Mouse (Mus musculus) gastrocnemius, postnatal 36 days (tissue): ENCODE results near the gene Inca1. TPM values are rescaled to one million over a fixed set of nuclear protein-coding genes. Genes with fewer than 3 reads are reported as not detected.

Experiments
- DNase-seq, 2 experiments: peaks; one replicate each; pipeline ENCODE4 v3.0.0; 2022
- intact Hi-C: fragments of 180-260 bp; cut with DNase I; formaldehyde crosslinking; loops from one replicate; pipeline ENCODE4 v1.15.1; 2025
- total RNA-seq, 2 experiments: library from RNA; stranded (reverse); gene quantifications; 2 replicates each; pipeline ENCODE4 v1.2.3; 2021

The Inca1 gene
- total RNA-seq, 2 experiments from 2014 or later = 3.7 to 4.5 TPM

DNA sequence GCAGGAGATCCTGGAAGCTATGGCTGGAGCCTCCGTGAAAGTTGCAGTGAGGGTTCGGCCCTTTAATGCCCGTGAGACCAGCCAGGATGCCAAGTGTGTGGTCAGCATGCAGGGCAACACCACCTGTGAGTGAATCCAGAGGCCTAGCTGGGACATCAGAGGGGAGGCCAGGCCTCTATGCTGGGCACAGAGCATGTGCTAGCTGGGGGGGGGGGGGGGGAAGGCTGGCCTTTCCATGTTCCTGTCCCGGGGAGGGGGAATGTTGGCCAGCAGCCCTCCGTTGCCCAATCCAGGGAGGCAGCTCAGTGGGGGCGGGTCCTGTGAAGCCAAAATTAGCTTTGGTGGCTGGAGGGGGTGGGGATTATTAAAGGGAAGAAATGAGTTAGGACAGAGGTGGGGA, 2.8 kb upstream of the Inca1 start:
- intact Hi-C loops = no loop called here

GRCm38 (mm10) chr11:70701984-70702733, 2.2 kb upstream of the Inca1 start:
- intact Hi-C loops = no loop called here
- peak; percentile 39 for DNase-seq

More for the DNA sequence above, 2.8 kb upstream of the Inca1 start:
- peak; percentile 55 to 84 for DNase-seq

- DNase-seq = no peak
- intact Hi-C loops = no loop called here
Measured at GRCm38 (mm10) chr11:70701221-70701955, 1.4 kb upstream of the Inca1 start.

DNA sequence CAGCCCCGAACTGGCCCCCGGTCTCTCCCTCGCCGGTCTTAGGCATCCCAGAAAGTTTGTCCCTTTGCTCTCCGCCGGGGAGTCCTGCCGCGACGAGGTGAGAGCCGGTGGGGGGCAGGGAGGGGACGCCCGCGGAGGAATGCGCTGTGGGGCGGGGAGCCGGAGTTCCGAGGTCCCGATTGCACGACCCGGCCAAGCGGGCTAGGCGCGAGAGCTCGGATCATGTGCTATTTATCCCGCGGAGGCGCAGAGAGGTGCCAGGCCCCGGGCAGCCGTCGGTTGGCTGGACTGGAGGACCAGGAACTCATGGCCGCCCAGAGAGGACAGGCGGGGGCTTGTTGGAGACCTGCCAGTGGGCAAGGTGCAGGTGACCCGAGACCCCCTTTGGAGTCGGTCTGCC, 658 bp upstream of the Inca1 start:
- peak; percentile 78 to 81 for DNase-seq
- intact Hi-C loops = no loop called here

GRCm38 (mm10) chr11:70699051-70699450, 904 bp downstream of the Inca1 start:
- DNase-seq = no peak
- intact Hi-C loops = no loop called here

DNA sequence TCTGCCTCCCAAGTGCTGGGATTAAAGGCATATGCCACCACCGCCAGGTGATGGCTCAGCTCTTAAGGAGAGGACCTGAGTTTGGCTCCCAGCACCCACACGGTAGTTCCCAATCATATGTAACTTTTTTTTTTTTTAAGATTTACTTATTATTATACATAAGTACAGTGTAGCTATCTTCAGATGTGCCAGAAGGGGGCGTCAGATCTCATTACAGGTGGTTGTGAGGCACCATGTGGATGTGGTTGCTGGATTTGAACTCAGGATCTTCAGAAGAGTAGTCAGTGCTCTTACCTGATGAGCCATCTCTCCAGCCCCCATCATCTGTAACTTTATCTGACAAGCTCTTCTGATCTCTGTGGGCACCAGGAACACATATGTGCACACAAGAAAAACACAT, 2.6 kb downstream of the Inca1 start:
- intact Hi-C loops = no loop called here
- DNase-seq = no peak

- intact Hi-C loops = no loop called here
Measured at GRCm38 (mm10) chr11:70693504-70693903, 6.5 kb downstream of the Inca1 start.

DNA sequence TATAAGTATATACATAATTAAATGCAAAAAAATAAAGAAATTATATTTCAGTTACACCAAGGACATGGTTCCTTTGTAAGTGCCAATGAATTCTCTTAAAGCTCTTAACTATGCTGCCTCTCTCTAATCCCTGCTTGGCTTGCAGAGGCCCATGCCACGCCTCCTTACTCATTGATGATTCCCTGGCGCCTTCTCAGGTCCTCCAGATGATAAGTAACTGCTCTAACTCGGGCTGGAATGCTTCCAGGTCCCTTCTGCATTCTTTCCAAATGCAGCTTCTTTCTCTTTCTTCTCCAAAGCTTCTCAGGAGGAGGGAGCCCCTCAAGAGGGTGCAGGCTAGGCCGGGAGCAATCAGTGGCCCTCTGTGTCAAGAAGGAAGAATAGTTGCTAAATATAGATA, 10.4 kb downstream of the Inca1 start:
- intact Hi-C loops = no loop called here
- no peak for DNase-seq

More at GRCm38 (mm10) chr11:70693504-70693903, 6.5 kb downstream of the Inca1 start:
- no peak for DNase-seq

DNA sequence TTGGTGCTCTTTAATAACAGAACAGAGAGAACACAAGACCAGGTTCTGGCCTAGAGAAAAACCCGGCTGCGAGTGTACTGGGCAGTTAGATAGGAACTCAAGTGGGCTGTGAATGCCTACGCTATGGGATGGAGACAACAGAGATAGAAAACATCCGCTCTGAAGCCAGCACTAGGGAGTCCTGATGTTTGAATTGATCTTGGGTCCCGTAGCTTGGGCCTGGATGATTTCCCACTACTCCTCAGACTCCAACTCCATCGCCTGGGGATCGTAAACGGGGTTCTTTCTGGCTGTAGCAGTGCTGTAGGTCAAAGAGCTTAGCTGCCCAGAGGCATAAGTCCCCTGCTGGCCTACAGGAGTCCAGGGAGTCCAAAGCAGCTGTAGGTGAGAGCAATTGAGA, 11.6 kb downstream of the Inca1 start:
- intact Hi-C loops = no loop called here
- no peak for DNase-seq

DNA sequence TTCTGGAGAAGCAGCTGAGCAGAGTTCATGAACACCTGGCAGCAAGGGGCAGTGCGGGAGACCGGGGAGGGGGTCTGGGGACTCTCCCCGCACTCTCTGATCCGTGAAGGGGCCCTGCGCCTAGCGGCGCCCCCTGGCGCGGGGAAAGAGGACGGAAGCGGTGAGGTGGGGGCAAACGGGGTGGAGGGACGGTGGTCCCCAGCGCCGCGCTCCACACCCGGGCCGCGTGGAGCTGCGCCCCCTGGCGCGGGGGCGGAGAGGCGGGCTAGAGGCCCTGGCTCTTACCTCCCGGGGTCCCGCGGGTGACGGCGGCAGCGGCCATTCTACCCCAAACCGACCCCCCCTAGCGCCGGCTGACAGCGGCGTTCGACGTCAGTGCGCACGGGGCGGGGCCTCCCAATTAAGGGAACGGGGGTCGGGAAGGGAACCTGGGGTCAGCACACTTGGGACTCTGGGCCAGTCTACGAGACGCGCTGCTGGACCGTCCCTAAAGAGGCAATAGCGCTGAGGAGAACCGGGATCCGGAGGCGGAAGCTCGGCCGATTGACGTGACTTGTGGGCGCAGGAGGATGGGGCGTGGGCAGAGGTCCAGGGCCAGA, 12.3 kb downstream of the Inca1 start, which contains the start of gene Camta2:
Gene Camta2 (minus strand): TSS at position 505 of the 599 bp plus-strand sequence.
- intact Hi-C loops = loop anchor here (2.0 kb wide), 1 partner anchor 17 kb away; no protein-coding TSS in a partner anchor
- peak; percentile 86 to 90 for DNase-seq

- intact Hi-C loops = loop anchor here (2.0 kb wide), 1 partner anchor 16 kb away; no protein-coding TSS in a partner anchor
- DNase-seq = no peak
Measured at GRCm38 (mm10) chr11:70686901-70687566, 12.9 kb downstream of the Inca1 start.

DNA sequence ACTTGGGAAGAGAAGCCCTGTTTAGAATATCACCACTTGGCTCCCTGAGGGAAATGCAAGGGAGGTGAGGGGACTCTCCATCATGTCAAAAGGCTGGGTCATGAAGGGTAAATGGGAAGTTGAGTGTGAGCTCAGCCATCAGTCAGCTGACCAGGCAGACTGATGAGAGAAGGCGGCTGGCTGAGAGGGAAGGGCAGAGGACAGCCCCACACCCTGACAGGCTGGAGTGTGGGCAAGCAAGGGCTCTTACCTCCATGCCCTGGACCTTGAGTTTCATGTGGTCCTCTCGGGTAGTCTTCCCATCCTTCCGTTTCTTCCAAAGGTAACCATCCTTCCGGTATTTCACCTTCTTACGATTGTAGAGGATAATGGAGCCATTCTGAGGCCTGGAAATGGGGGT, 16.3 kb downstream of the Inca1 start:
- intact Hi-C loops = loop anchor here (2.0 kb wide), 1 partner anchor 71 kb away; no protein-coding TSS in a partner anchor
- DNase-seq = no peak

DNA sequence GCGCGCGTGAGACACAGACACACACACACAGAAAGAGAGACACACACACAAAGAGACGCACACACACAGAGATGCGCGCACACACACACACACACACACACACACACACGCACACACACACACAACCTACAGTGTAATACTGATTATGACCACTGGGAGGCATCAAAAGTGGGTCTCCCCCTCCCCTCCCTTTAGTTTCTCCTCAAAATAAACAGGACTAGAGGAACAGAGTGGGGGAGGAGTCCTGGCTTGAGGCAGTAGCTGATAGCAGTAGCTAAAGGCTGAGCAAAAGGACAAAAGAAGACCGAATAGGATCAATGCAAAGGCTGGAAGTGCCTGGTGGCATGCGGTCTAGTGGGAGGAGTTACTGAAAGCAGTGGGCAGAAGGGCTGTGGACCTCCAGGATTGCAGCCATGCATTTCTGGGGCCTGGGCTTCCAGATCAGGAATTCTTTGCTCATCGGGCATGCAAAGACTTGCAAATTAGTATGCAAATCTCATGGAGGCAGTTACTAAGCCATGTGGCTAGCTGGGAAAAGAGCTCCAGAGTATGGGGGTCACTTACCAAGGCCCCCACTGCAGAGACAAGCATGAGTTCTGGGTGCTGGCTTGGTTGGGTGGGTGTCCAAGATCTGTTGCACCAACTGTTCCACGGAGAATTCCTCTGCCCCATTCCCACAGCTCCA, 17.9 kb downstream of the Inca1 start:
- intact Hi-C loops = loop anchor here (2.0 kb wide), 1 partner anchor 73 kb away; no protein-coding TSS in a partner anchor
- DNase-seq = no peak

DNA sequence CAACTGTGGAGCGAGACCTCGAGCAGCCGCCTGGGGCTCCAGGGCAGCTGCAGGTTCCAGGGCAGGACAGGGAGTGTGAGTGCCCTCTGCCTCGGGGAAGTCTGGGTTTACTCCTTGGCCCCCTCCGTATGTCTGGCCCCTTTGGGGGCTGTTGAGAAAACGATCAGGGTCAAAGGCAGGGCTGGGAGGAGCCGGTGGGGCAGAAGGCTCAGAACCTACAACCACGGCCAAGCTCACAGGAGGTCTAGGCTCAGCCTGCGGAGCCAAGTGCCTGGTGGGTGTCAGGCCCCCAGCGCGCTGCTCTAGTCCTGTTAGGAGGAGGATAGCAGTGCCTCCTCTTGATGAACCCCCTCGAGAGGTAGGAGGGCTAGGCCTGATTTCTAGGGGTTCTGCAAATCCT, 18.8 kb downstream of the Inca1 start:
- no peak for DNase-seq
- intact Hi-C loops = no loop called here

DNA sequence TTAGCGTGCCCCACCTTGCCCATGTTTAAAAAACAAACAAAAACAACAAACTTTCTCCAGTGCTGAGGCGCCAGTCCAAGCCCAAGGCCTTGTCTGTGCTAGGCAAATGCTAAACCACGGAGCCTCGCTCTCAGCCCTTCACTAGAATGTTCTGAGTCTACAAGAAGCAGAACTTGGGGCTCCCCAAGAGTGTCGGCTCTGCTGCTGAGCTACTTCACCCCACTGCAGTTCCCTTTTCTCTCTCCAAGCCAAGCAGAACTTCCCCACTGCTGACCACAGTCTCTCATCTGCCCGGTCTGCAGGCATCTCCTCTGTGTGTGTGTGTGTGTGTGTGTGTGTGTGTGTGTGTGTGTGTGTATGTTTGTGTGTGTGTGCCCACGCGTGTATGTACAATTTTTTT, 20.1 kb downstream of the Inca1 start:
- intact Hi-C loops = no loop called here
- DNase-seq = no peak

DNA sequence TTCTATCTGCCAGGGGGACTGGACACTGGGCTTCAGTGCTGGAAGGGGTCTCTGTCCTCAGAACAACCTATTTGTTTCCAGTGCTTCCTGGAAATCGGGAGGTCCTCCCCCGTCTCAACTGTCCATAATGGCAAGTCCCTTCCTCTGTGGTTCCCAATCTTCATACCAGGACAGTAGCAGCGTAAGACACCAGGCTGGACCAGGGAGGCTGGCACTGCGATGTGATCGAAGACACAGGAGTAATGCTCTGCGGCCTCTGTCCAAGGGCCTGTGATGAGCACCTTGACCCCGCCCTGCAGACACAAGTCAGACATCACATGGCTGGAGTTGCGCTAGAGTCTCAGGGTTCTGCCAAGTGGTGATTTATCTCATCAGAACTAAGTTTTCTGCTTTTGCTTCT, 20.6 kb downstream of the Inca1 start:
- intact Hi-C loops = no loop called here
- no peak for DNase-seq

GRCm38 (mm10) chr11:70678576-70678975, 21.4 kb downstream of the Inca1 start:
- intact Hi-C loops = no loop called here
- no peak for DNase-seq

- no peak for DNase-seq
- intact Hi-C loops = no loop called here
Measured at GRCm38 (mm10) chr11:70678092-70678491, 21.9 kb downstream of the Inca1 start.

- intact Hi-C loops = no loop called here
- DNase-seq = no peak
Measured at GRCm38 (mm10) chr11:70674501-70674900, 25.5 kb downstream of the Inca1 start.

GRCm38 (mm10) chr11:70674014-70674413, 25.9 kb downstream of the Inca1 start:
- no peak for DNase-seq
- intact Hi-C loops = no loop called here
